Mouse (Mus musculus) leukemia stem cell, adult 10-12 weeks (primary cell): ENCODE measurements around the gene Exoc4. TPM values are rescaled to one million over a fixed set of nuclear protein-coding genes. Genes with fewer than 3 reads are reported as not detected.

Source experiments
- polyA plus RNA-seq: library from polyadenylated mRNA; stranded (reverse); fragments of >175 nt; gene quantifications from 2 replicates; pipeline ENCODE4 v1.2.3, GENCODE M21; 2012; ENCODE audit warnings: low replicate concordance

Exoc4 gene
- 2.7 and 6.1 TPM in 2 replicates for polyA plus RNA-seq

DNA sequence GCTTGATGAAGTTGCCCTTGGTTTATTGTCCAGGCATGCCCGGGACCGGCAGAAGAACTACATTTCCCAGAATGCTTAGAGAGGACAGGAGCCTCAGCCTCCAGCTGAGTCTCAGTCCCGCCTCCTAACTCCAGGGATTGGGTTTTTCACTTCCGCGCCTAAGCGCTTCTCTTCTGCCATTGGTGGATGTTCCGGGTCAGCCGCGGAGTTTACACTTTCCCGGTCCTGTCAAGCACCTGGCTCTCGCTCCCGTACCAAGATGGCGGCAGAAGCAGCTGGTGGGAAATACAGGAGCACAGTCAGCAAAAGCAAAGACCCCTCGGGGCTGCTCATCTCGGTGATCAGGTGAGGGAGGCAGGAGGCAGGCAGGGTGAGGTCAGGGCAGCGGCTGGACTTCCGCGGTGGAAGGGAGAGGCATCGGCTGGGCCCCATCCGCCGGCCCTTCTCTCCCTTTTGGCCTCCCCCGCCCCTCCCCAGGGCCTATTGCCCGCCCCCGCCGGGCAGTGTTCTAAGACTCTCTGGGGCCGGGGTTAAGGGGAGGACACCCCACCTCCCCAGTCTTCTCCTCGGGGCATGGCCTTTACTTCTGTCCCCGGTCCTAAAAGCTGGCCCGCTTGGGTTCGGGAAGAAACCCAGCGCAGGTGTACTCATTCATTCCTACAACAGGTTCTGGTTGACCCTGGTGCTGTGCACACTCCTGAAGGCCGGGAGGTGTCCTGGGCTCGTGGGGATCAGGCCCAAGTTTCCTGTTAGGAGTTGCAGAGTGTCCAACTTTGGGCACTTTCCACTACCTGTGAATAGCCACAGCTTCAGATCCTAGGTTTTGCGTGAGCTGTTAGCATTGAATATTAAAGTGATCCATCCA lies at the start of gene Exoc4:
Exoc4 (plus strand) TSS at position 192 of the 865 bp plus-strand sequence.

Other genes with a start within 250 kb of the Exoc4 start
- 64.7 and 114 TPM in 2 replicates for gene Chchd3, start 188.8 kb upstream of the Exoc4 start, polyA plus RNA-seq